Mouse (Mus musculus) spleen, adult 2 months (tissue): ENCODE measurements around the gene Shisal2a.

Source experiments
- CTCF ChIP-seq: fragments of 200-500 bp; IDR thresholded peaks from 2 replicates; pipeline ENCODE4 v1.5.1; 2011; ENCODE audit warnings: mild to moderate bottlenecking, inconsistent platforms; ENCODE audit not compliant: insufficient read depth, insufficient read length, insufficient replicate concordance; ENCODE audit errors: extremely low read depth
- POLR2A ChIP-seq: fragments of 200-500 bp; IDR thresholded peaks from 2 replicates; pipeline ENCODE4 v1.6.1; 2011; ENCODE audit warnings: low read depth, low read length, inconsistent platforms

DNA sequence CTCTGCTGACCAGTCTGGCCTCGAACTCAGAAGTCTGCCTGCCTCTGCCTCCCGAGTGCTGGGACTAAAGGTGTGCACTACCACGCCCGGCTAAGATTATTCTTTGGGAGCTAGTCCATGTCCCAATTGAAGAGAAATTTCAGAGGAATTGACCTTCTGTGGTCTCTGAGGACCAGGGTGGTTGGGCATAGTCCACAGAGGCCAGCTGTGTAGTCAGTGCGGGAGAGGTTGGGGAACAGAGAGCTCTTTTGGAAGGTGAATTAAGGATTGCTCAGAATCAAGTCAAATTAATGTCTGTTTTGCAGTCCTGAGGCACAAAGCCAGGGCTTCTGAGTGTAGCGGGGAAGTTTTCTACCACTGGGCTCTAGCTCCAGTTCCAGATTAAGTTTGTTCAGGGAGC lies 53.3 kb downstream of the Shisal2a start:
- TF ChIP-seq POLR2A = no peak
- TF ChIP-seq CTCF = no peak
